Mouse (Mus musculus): ENCODE data around the gene Trappc2l.

DNA sequence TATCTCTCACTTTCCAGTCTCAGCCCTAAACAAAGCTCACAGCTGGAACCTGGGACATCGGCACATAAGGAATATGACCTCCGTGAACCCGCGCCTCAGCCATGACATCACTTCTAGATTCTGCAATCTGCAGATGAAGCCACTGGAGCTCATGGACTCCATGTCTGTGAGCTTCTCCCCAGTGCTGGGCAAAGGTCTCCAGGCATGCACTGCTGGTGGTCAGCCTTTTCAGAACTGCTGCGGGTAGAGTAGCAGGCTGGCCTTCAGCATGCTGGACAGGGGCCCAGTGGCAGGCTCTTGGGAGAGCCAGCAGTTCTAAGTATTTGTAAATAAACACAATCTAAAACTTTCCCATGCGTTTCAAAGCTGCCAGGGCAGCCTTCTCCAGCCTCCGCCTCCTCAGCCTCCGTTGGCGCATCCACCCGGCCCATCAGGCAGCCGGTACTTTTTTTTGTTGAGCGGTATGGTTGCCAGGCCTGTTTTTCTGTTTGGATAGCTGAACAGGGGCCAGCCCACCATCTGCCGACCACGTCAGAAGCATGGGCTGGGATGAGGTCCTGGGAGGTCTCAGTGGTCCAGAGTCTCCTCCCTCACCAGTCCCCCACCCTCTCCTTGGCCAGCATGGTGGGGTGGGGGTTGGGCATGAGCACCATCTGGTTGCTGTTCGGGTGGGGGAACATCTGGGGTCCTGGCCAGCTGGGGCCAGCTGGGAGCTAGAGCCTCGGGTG lies 28.2 kb downstream of the Trappc2l start:
- no peak for TF ChIP-seq EP300 (optimal IDR thresholded peaks at IDR 0.05)
- no peak for TF ChIP-seq CTCF (IDR thresholded peaks at IDR 0.05; ENCODE audit: low read depth)

Data from stomach, postnatal 0 days (tissue).